Mouse (Mus musculus): ENCODE measurements at regions not wholly inside any gene's neighbourhood (a gene's known extent, or its start where the extent isn't known, plus 50 kb on each side); places are given as distances from the start of the nearest gene placed in this dataset.

DNA sequence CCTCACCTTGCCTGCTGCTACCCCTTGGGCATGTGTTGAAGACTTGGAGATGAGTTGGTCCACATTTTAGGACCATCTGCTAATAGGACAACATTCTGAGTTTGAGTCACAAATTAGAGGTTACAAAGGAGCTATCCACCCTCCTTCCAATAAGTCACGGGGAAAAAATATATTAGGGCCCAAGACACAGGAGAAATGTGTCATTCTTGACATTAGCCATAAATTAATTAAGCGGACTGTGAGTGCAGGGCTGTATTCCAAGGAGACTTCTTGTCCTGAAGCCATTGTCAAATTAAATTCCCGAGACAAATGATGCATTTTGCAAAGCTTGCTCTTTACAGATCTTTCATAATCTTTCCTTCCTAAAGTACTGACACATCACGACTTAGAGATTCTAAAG is 79.2 kb downstream of the 1700020N01Rik start:
- TF ChIP-seq CTCF (IDR thresholded peaks at IDR 0.05; ENCODE audit: borderline replicate concordance, insufficient read depth, low read length) = no peak
- no peak for TF ChIP-seq POLR2A (IDR thresholded peaks at IDR 0.05; ENCODE audit: low read depth, low read length)
- Histone ChIP-seq H3K4me3 (ENCODE audit: insufficient read depth, low read length) (no peak overlapping the region), H3K4me1 (ENCODE audit: control insufficient read depth, insufficient read depth, low read length) (peaks cover 9% of the 10 kb centered on the region), H3K27ac (ENCODE audit: insufficient read depth, low read length) (no peak overlapping the region)

DNA sequence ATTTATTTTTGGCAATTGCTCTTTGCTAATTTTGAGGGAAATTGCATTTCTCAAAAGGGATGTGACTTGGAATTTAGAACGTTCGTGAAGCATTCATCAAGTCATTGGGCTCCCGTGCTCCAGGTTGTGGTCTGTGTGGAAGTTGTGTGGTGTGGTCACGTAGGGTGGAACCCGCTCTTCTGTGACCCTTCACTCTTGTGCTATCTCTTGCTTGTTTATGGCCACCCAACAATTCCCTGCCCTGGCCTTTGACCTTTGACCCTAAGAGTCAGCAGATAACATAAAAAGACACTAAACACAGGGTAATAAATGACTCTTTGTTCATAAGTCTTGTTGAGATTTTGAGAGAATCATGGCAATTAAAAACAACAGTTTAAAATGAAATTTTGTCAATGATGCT is 79.7 kb downstream of the 1700020N01Rik start:
- H3K4me3 ChIP-seq (ENCODE audit: insufficient read depth, low read length) = no peak overlapping the region
- TF ChIP-seq CTCF (IDR thresholded peaks at IDR 0.05; ENCODE audit: borderline replicate concordance, insufficient read depth, low read length) = no peak
- no peak for TF ChIP-seq POLR2A (IDR thresholded peaks at IDR 0.05; ENCODE audit: low read depth, low read length)
- H3K27ac ChIP-seq (ENCODE audit: insufficient read depth, low read length) = no peak overlapping the region
- peaks cover 9% of the 10 kb centered on the region for H3K4me1 ChIP-seq (ENCODE audit: control insufficient read depth, insufficient read depth, low read length)

DNA sequence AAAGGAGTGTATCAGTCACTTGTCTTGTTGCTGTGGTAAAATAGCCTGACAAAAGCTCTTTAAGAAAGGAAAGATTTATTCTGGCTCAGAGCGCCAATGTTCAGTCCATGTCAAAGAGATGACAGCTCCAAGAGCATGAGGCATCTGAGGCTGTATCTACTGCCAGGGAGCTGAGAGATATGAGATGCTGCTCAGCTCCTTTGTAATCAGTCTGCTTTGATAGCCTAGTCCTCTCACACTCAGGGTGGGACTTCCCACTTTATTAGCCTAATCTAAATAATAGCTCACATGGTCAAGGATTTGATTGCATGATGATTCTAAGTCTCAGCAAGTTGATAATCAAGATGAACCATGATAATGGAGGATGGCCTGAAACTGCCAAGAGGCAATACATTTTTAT is 80.9 kb downstream of the 1700020N01Rik start:
- TF ChIP-seq CTCF (IDR thresholded peaks at IDR 0.05; ENCODE audit: borderline replicate concordance, insufficient read depth, low read length) (no peak), POLR2A (IDR thresholded peaks at IDR 0.05; ENCODE audit: low read depth, low read length) (no peak)
- Histone ChIP-seq H3K4me3 (ENCODE audit: insufficient read depth, low read length) (no peak overlapping the region), H3K27ac (ENCODE audit: insufficient read depth, low read length) (no peak overlapping the region), H3K4me1 (ENCODE audit: control insufficient read depth, insufficient read depth, low read length) (peaks cover 9% of the 10 kb centered on the region)

DNA sequence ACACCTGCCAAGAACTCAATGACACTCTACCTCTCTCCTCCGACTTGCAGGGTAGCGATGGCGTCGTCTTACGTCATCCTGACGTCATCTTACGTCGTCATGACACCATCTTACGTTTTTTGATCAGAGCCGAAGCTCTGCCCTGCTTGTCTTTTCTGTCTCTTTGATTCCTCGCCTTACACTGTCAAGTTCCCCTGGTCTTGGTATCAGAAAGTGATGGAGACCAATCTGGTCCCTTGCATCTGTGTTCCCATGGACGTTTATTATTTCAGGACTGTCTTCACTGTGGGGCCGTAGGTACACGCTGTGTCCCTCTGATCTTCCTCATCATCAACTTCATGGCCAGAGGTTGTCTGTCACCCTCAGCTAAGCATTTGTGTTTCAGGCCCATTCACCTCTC is 82.8 kb downstream of the 1700020N01Rik start:
- TF ChIP-seq CTCF (IDR thresholded peaks at IDR 0.05; ENCODE audit: borderline replicate concordance, insufficient read depth, low read length) (no peak), POLR2A (IDR thresholded peaks at IDR 0.05; ENCODE audit: low read depth, low read length) (no peak)
- Histone ChIP-seq H3K27ac (ENCODE audit: insufficient read depth, low read length) (no peak overlapping the region), H3K4me3 (ENCODE audit: insufficient read depth, low read length) (no peak overlapping the region), H3K4me1 (ENCODE audit: control insufficient read depth, insufficient read depth, low read length) (no peaks in the 10 kb centered on the region)

- Histone ChIP-seq H3K4me3 (ENCODE audit: insufficient read depth, low read length) (no peak overlapping the region), H3K4me1 (ENCODE audit: control insufficient read depth, insufficient read depth, low read length) (no peaks in the 10 kb centered on the region), H3K27ac (ENCODE audit: insufficient read depth, low read length) (no peak overlapping the region)
- TF ChIP-seq POLR2A (IDR thresholded peaks at IDR 0.05; ENCODE audit: low read depth, low read length) = no peak
- no peak for TF ChIP-seq CTCF (IDR thresholded peaks at IDR 0.05; ENCODE audit: borderline replicate concordance, insufficient read depth, low read length)
These were observed 85.0 kb downstream of the 1700020N01Rik start for GRCm38 (mm10) chr10:21677911-21678310.

- H3K4me1 ChIP-seq (ENCODE audit: control insufficient read depth, insufficient read depth, low read length) = no peaks in the 10 kb centered on the region
- no peak overlapping the region for H3K4me3 ChIP-seq (ENCODE audit: insufficient read depth, low read length)
- TF ChIP-seq CTCF (IDR thresholded peaks at IDR 0.05; ENCODE audit: borderline replicate concordance, insufficient read depth, low read length) (no peak), POLR2A (IDR thresholded peaks at IDR 0.05; ENCODE audit: low read depth, low read length) (no peak)
- no peak overlapping the region for H3K27ac ChIP-seq (ENCODE audit: insufficient read depth, low read length)
These were observed 85.4 kb downstream of the 1700020N01Rik start for GRCm38 (mm10) chr10:21678372-21678771.

- TF ChIP-seq CTCF (IDR thresholded peaks at IDR 0.05; ENCODE audit: borderline replicate concordance, insufficient read depth, low read length) (no peak), POLR2A (IDR thresholded peaks at IDR 0.05; ENCODE audit: low read depth, low read length) (no peak)
- Histone ChIP-seq H3K4me3 (ENCODE audit: insufficient read depth, low read length) (no peak overlapping the region), H3K27ac (ENCODE audit: insufficient read depth, low read length) (no peak overlapping the region), H3K4me1 (ENCODE audit: control insufficient read depth, insufficient read depth, low read length) (no peaks in the 10 kb centered on the region)
These were observed 86.0 kb downstream of the 1700020N01Rik start for GRCm38 (mm10) chr10:21678811-21679451.

DNA sequence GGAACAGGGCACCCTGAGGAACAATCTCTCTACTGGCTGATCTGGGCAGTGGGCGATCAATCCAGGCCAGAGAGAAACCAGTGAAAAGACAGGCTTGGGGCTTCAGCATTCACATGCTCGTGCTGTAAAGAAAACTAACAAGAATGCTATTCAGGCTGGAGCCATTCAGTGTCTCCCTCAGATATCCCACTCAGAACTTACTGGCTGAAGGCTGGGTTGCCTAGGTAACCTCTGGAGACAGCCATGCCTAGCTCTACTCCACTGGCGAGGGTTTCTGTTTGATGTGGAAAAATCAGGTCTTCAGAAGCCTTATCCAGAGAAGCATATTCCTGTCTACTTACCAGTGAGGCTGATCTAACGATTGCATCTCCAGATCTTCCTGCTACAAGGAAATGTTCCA is 87.8 kb downstream of the 1700020N01Rik start:
- no peak for TF ChIP-seq CTCF (IDR thresholded peaks at IDR 0.05; ENCODE audit: borderline replicate concordance, insufficient read depth, low read length)
- no peak for TF ChIP-seq POLR2A (IDR thresholded peaks at IDR 0.05; ENCODE audit: low read depth, low read length)
- no peaks in the 10 kb centered on the region for H3K4me1 ChIP-seq (ENCODE audit: control insufficient read depth, insufficient read depth, low read length)
- no peak overlapping the region for H3K4me3 ChIP-seq (ENCODE audit: insufficient read depth, low read length)
- no peak overlapping the region for H3K27ac ChIP-seq (ENCODE audit: insufficient read depth, low read length)

- Histone ChIP-seq H3K4me1 (ENCODE audit: control insufficient read depth, insufficient read depth, low read length) (peaks cover 4% of the 10 kb centered on the region; the same call in 1 of the 2 replicates), H3K4me3 (ENCODE audit: insufficient read depth, low read length) (no peak overlapping the region), H3K27ac (ENCODE audit: insufficient read depth, low read length) (no peak overlapping the region)
- TF ChIP-seq CTCF (IDR thresholded peaks at IDR 0.05; ENCODE audit: borderline replicate concordance, insufficient read depth, low read length) (no peak), POLR2A (IDR thresholded peaks at IDR 0.05; ENCODE audit: low read depth, low read length) (no peak)
These were observed 91.5 kb downstream of the 1700020N01Rik start for GRCm38 (mm10) chr10:21684286-21685013.

- Histone ChIP-seq H3K4me1 (ENCODE audit: control insufficient read depth, insufficient read depth, low read length) (peaks cover 4% of the 10 kb centered on the region; the same call in 1 of the 2 replicates), H3K27ac (ENCODE audit: insufficient read depth, low read length) (no peak overlapping the region), H3K4me3 (ENCODE audit: insufficient read depth, low read length) (no peak overlapping the region)
- TF ChIP-seq CTCF (IDR thresholded peaks at IDR 0.05; ENCODE audit: borderline replicate concordance, insufficient read depth, low read length) = no peak
- no peak for TF ChIP-seq POLR2A (IDR thresholded peaks at IDR 0.05; ENCODE audit: low read depth, low read length)
These were observed 92.3 kb downstream of the 1700020N01Rik start for GRCm38 (mm10) chr10:21685122-21685798.

All from embryonic fibroblast, embryonic 13.5 days (primary cell).